Mouse (Mus musculus) 3T3-L1 (cell line): Measurements from ENCODE around the gene Hsh2d.

Experiments used
- DNase-seq: peaks from one replicate; pipeline ENCODE4 v3.0.0-alpha.2; 2015; ENCODE audit warnings: low read depth, low spot score

Gene Hsh2d

GRCm38 (mm10) chr8:72187793-72188331, 1.6 kb upstream of the Hsh2d start:
- DNase-seq = no peak

DNA sequence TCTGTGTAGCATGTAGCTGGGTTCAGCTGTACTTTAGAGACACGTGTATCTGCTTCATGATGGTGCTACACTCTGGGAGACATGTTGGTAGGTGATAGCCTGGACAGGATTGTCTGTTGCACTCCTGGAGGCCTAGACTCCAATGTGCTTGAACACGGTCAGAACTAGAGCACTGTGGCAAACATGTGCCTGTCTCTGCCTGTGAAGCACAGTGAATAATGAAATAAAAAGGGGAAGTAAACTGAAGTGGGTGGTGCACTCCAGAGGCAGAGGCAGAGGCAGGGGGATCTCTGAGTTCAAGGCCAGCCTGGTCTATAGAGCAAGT, 739 bp downstream of the Hsh2d start:
- DNase-seq = no peak

GRCm38 (mm10) chr8:72192065-72192464, 2.6 kb downstream of the Hsh2d start:
- no peak for DNase-seq

DNA sequence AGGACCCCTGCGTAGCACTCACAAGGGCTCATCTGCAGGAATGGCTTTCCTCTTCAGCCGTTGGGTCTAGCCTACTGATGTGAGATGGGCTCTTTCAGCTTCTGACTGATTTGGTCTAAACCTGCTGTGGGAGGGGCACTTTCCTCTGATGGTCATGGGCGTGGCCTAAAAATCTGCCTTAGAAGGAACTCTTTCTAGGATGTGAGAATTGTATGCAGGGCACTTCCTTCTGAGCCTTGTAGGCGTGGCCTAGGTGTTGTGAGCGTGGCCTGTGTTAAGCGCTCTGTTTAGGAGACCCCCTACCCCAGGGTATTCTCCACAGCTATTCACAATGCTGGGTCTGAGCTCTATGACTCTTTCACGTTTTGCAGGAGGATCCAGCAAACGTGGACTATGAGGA, 8.6 kb downstream of the Hsh2d start:
- DNase-seq = no peak

GRCm38 (mm10) chr8:72208582-72208981, 19.1 kb downstream of the Hsh2d start:
- DNase-seq = no peak

DNA sequence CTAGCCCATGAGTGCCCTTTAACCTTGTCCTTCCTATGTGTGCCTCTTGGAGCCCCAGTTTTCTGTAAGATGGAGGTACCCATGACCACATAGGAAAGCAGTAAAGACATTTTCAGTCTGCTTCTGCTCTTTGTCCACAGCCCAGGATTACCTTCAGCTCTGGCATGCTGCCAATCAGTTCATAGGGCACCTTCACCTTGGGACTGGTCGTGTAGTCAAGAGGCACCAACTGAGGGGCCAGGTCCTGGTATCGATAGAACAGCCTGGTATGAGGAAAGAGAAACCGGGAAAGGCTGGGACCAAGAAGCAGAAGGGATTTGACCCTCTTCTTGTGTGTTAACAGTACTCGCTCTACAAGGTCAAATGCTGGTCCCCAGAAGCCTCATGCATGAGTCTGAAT, 20.8 kb downstream of the Hsh2d start:
- no peak for DNase-seq

DNA sequence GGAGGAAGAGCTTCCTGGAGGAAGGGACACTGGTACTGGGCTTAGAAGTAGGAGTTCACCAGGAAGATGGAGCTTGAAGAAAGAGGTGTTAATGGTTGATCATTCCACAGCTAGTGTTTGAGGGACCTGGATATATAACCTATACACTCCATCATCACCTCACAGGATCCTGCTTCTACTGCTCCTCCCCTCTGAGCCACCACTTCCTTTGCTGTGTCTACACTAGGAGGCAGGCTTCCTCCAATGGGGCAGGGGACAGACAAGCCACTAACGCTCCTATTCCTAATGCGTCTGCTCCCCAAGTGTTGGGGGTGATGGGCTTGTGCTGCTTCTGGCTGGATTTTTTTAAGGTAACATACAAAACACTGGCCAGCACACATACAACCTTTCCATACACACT, 21.3 kb downstream of the Hsh2d start:
- DNase-seq = no peak

DNA sequence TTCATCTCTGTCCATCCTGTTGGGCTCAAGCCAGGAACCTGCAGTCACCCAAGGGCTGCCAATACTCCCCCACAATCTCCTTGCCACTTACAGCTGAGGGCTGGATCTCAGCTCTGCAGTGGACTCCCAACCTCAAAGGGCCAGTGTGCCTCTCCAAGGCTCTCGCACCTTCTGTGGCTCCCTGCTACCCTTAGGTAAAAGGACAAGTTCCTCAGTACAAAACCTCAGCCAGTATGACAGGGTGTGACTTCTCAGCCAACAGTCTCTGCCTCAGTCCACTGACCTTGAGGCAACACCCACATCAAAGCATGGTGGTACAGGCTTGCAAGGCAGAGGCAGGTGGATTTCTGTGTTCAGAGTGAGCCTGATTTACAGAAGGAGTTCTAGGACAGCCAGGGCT, 22.4 kb downstream of the Hsh2d start:
- DNase-seq = no peak

- DNase-seq = no peak
These were observed 23.3 kb downstream of the Hsh2d start, which contains the start of gene Cib3 for GRCm38 (mm10) chr8:72212751-72213150. Cib3 (minus strand) TSS chr8:72212837.

- no peak for DNase-seq
These were observed 24.1 kb downstream of the Hsh2d start, which contains the start of gene Gm11034 for GRCm38 (mm10) chr8:72213536-72213935. Gm11034 (minus strand) TSS chr8:72213636.

DNA sequence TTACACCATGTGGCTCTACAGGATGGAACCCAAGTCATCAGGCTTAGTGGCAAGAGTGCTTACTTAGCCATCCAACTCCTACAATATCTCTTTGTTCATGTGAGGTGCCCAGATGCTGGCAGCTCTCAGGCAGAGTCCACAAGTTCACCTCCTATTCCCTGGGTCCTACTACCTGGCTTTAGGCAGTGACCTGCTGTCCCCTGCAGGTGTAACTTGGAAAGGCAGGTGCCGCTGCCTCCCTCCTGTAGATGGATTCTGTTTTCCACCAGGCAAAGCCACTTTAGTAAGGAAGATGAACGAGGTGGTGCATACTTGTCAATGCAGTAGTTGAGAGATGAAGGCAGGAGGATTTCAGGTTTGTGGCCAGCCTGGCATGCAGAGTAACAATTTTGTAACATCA, 25.6 kb downstream of the Hsh2d start:
- DNase-seq = no peak

DNA sequence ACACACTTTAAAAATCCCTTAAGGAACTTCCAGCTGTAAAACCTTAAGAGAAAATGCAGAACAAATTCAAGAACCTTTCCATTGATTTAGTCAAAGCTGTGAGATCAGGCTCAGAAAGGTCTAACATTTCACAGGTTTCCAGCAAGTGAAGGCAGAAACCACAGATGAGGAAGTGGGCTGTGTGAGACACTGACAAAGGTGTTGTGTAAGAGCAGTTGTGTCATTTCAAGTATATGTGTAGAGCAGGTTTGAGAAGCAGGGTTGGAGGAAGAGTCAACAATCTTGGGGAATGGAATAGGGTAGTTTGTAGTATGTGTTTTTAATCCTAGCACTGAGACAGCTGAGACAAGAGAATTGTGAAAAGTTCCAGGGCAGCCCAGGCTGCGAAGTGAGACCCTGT, 26.4 kb downstream of the Hsh2d start:
- no peak for DNase-seq

DNA sequence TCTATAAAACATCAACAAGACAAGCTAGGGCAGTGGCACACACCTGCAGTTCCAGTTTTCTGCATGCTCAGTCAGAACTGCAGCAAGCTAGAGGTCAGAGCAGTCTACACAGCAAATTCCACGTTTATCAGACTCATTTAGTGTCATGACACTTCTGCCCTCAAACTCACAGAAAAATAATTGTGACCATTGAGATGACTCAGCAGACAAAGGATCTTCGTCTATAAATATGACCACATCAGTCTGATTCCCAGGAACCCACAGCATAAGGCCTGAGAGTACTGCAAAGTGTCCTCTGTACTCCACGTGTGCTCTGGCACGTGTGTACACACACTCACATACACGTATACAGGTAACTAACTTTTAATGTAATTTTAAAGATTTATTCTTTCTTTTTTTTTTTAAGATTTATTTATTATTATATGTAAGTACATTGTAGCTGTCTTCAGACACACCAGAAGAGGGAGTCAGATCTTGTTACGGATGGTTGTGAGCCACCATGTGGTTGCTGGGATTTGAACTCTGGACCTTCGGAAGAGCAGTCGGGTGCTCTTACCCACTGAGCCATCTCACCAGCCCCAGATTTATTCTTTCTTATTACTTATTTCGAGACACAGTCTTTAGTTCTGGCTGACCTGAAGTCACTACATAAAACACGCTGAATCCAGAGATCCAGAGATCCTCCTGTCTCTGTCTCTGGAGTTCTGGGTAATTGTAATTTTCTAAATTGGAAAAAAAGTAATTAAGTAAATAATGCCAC, 29.5 kb downstream of the Hsh2d start:
- DNase-seq = no peak

- DNase-seq = peak; percentile 86
These were observed 30.3 kb downstream of the Hsh2d start, which contains the start of gene Fam32a for GRCm38 (mm10) chr8:72219541-72220363. Fam32a (plus strand) TSS chr8:72219730.

GRCm38 (mm10) chr8:72220758-72221157, 31.3 kb downstream of the Hsh2d start:
- DNase-seq = no peak

- DNase-seq = no peak
These were observed 33.2 kb downstream of the Hsh2d start for GRCm38 (mm10) chr8:72222656-72223055.

GRCm38 (mm10) chr8:72239499-72240402, 50.3 kb downstream of the Hsh2d start, which contains the start of gene Ap1m1:
Ap1m1 (plus strand) TSS chr8:72240018.
- DNase-seq = peak; percentile 100

- no peak for DNase-seq
These were observed 50.9 kb downstream of the Hsh2d start for GRCm38 (mm10) chr8:72240403-72240763.

- no peak for DNase-seq
These were observed 51.5 kb downstream of the Hsh2d start for GRCm38 (mm10) chr8:72240951-72241350.

- no peak for DNase-seq
These were observed 52.8 kb downstream of the Hsh2d start for GRCm38 (mm10) chr8:72242226-72242625.

DNA sequence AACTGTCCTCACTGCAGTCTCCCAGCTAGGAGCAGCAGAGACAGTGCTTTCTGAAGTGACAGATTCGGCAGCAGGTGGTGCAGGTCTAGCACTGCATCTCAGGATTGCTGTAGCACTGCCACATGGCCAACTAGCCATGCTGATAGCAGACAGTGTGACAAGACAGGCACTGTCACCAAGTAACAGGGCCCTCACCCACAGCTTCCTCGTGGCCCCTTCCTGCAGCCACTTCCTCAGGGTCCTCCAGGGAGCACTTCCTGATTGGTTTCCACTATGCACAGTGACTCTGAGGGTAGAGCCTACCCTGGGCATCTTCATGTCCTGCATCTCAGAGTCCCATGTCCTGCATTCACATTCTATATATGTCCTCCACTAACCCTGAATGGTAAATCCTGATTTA, 55.2 kb downstream of the Hsh2d start:
- no peak for DNase-seq
